Mouse (Mus musculus): ENCODE measurements around the gene Slc25a26. TPM values are rescaled to one million over a fixed set of nuclear protein-coding genes. Genes with fewer than 3 reads are reported as not detected.
A peak's percentile ranks its signal among the peaks of the same experiment; 100 is the strongest.

Slc25a26 gene
- polyA plus RNA-seq, 1 experiment from 2014 or later: 12.5 TPM

DNA sequence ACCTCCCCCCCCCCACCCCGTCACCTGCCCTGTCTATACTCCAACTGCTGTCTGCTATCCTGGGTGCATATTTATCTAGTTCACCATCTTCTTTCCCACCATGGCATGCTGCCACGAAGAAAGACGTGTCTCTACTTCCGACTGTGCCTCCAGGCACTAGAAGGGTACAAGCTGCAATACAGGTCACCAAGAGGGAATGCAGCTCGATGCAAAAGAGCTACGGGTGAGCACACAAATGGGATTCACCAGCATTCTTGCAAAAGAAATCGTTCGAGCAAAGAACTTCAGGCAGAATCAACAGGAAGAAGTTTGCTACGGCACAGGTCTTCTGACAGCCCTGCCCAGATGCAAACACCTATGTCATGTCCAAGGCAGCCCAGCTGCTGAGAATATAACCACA, 134.6 kb downstream of the Slc25a26 start:
- Histone ChIP-seq H3K9me3 (replicated peaks; ENCODE audit: low read length) (no peaks in the 10 kb centered on the region), H3K4me2 (ENCODE audit: low read length) (no peak overlapping the region), H3K4me3 (replicated peaks; ENCODE audit: low read depth, low read length) (no peak overlapping the region), H3K36me3 (ENCODE audit: insufficient read depth, low read length) (no peaks in the 10 kb centered on the region), H3K4me1 (replicated peaks; ENCODE audit: insufficient read depth, low read length) (peaks cover 4% of the 10 kb centered on the region; the same call in 1 of the 2 replicates), H3K27ac (no peak overlapping the region), H3K27me3 (ENCODE audit: insufficient read depth, low read length) (no peaks in the 10 kb centered on the region), H3K9ac (ENCODE audit: low read depth, low read length) (no peak overlapping the region)
- 52% methylated on average over 9 of the region's 9 CpGs for WGBS
- no peak for TF ChIP-seq CTCF (IDR thresholded peaks at IDR 0.05; ENCODE audit: low read depth)
- DNase-seq (ENCODE audit: low spot score) (no peak), ATAC-seq (replicated peaks; ENCODE audit: low FRiP score, low read depth) (no peak)

DNA sequence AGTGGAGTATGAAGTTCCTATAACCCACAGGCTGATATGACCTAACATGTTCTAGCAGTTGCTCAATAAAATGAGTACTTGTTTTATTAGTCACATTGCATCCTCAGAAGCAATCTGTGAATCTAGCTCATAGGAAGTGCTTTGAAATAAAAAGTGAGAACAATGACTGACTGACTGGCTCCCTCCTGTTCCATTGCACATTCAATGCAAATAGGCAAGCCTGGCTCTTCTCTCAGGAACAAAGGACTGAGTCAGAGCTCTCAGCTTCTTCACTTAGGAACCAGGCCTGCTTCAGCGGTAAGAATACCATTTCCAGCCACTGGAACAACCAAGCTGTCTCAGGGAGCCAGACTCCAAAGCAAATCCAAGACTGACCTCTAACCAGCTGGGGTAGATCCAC, 135.2 kb downstream of the Slc25a26 start:
- Histone ChIP-seq H3K9me3 (replicated peaks; ENCODE audit: low read length) (no peaks in the 10 kb centered on the region), H3K4me1 (replicated peaks; ENCODE audit: insufficient read depth, low read length) (peaks cover 6% of the 10 kb centered on the region), H3K27me3 (ENCODE audit: insufficient read depth, low read length) (no peaks in the 10 kb centered on the region), H3K9ac (ENCODE audit: low read depth, low read length) (no peak overlapping the region), H3K27ac (no peak overlapping the region), H3K4me3 (replicated peaks; ENCODE audit: low read depth, low read length) (no peak overlapping the region), H3K4me2 (ENCODE audit: low read length) (no peak overlapping the region), H3K36me3 (ENCODE audit: insufficient read depth, low read length) (no peaks in the 10 kb centered on the region)
- no peak for TF ChIP-seq CTCF (IDR thresholded peaks at IDR 0.05; ENCODE audit: low read depth)
- no peak for DNase-seq (ENCODE audit: low spot score)
- no peak for ATAC-seq (replicated peaks; ENCODE audit: low FRiP score, low read depth)
- 55% methylated on average over 1 of the region's 1 CpGs for WGBS

- Histone ChIP-seq H3K4me1 (replicated peaks; ENCODE audit: insufficient read depth, low read length) (peaks cover 8% of the 10 kb centered on the region), H3K4me3 (replicated peaks; ENCODE audit: low read depth, low read length) (no peak overlapping the region), H3K27ac (no peak overlapping the region), H3K9me3 (replicated peaks; ENCODE audit: low read length) (no peaks in the 10 kb centered on the region), H3K4me2 (ENCODE audit: low read length) (no peak overlapping the region), H3K36me3 (ENCODE audit: insufficient read depth, low read length) (no peaks in the 10 kb centered on the region), H3K9ac (ENCODE audit: low read depth, low read length) (no peak overlapping the region), H3K27me3 (ENCODE audit: insufficient read depth, low read length) (no peaks in the 10 kb centered on the region)
- 42% methylated on average over 5 of the region's 5 CpGs for WGBS
- no peak for DNase-seq (ENCODE audit: low spot score)
- no peak for TF ChIP-seq CTCF (IDR thresholded peaks at IDR 0.05; ENCODE audit: low read depth)
- no peak for ATAC-seq (replicated peaks; ENCODE audit: low FRiP score, low read depth)
Observed at GRCm38 (mm10) chr6:94637024-94637434, 136.9 kb downstream of the Slc25a26 start.

GRCm38 (mm10) chr6:94640297-94640696, 140.2 kb downstream of the Slc25a26 start:
- no peaks in the 10 kb centered on the region for H3K9me3 ChIP-seq (replicated peaks; ENCODE audit: low read length)
- no peak overlapping the region for H3K27ac ChIP-seq
- no peaks in the 10 kb centered on the region; the same call in 1 of the 2 replicates for H3K36me3 ChIP-seq (ENCODE audit: insufficient read depth, low read length)
- ATAC-seq (replicated peaks; ENCODE audit: low FRiP score, low read depth): peak; percentile 36; the same call in 1 of the 2 replicates
- no peak overlapping the region for H3K9ac ChIP-seq (ENCODE audit: low read depth, low read length)
- peaks cover 4% of the 10 kb centered on the region; the same call in 1 of the 2 replicates for H3K4me1 ChIP-seq (replicated peaks; ENCODE audit: insufficient read depth, low read length)
- 23% methylated on average over 7 of the region's 7 CpGs for WGBS
- no peak overlapping the region for H3K4me3 ChIP-seq (replicated peaks; ENCODE audit: low read depth, low read length)
- H3K4me2 ChIP-seq (ENCODE audit: low read length): no peak overlapping the region
- DNase-seq (ENCODE audit: low spot score): peak; percentile 61
- H3K27me3 ChIP-seq (ENCODE audit: insufficient read depth, low read length): no peaks in the 10 kb centered on the region
- TF ChIP-seq CTCF (IDR thresholded peaks at IDR 0.05; ENCODE audit: low read depth): no peak

DNA sequence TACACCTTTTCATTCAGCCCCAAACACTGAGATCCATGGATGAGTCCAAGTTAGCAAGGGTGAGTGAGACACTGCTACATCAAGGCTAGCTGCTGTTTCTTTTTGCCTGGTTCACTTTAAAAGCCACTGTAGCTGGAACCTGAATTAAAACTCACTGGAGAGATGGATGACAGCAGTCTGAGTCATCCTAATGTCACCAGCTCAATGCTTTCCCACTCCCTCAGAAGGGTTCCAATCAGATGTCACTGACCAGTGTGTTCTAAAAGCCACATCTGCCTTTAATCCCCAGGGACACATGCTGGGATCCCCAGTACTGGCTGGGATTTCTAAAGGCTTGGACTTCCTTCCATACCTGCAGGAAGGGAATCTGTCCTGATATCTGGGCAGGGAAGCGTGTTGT, 141.9 kb downstream of the Slc25a26 start:
- Histone ChIP-seq H3K4me2 (ENCODE audit: low read length) (no peak overlapping the region), H3K36me3 (ENCODE audit: insufficient read depth, low read length) (no peaks in the 10 kb centered on the region; the same call in 1 of the 2 replicates), H3K4me3 (replicated peaks; ENCODE audit: low read depth, low read length) (no peak overlapping the region), H3K9me3 (replicated peaks; ENCODE audit: low read length) (no peaks in the 10 kb centered on the region), H3K9ac (ENCODE audit: low read depth, low read length) (no peak overlapping the region), H3K27me3 (ENCODE audit: insufficient read depth, low read length) (no peaks in the 10 kb centered on the region), H3K27ac (no peak overlapping the region), H3K4me1 (replicated peaks; ENCODE audit: insufficient read depth, low read length) (peaks cover 8% of the 10 kb centered on the region; the same call in 1 of the 2 replicates)
- 100% methylated on average over 1 of the region's 1 CpGs for WGBS
- no peak for TF ChIP-seq CTCF (IDR thresholded peaks at IDR 0.05; ENCODE audit: low read depth)
- DNase-seq (ENCODE audit: low spot score) (no peak), ATAC-seq (replicated peaks; ENCODE audit: low FRiP score, low read depth) (no peak)

DNA sequence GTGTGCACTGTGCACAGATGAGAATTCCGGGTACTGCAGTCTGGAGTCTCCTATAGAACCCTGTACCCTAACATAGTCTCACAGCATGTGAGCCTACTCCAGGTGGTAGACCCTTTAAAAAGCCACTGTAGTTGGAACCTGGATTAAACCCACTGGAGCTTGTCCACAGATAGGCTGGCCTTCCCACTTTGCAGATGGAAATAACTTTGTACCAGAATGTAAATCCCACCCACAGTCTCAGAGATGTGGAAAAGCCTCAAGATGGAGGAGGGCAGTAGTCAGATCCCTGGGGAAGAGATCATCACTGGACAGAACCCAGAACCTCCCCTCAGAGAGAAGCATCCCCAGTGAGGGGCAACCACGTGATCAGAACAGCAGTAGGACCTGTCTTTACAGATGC, 143.9 kb downstream of the Slc25a26 start:
- WGBS: 92% methylated on average over 2 of the region's 2 CpGs

GRCm38 (mm10) chr6:94644641-94645040, 144.5 kb downstream of the Slc25a26 start:
- TF ChIP-seq CTCF (IDR thresholded peaks at IDR 0.05; ENCODE audit: low read depth): no peak
- ATAC-seq (replicated peaks; ENCODE audit: low FRiP score, low read depth) (no peak), DNase-seq (ENCODE audit: low spot score) (no peak)
- no peak overlapping the region for H3K27ac ChIP-seq
- 60% methylated on average over 3 of the region's 3 CpGs for WGBS
- no peaks in the 10 kb centered on the region for H3K27me3 ChIP-seq (ENCODE audit: insufficient read depth, low read length)
- H3K9ac ChIP-seq (ENCODE audit: low read depth, low read length): no peak overlapping the region
- H3K36me3 ChIP-seq (ENCODE audit: insufficient read depth, low read length): no peaks in the 10 kb centered on the region; the same call in 1 of the 2 replicates
- H3K4me1 ChIP-seq (replicated peaks; ENCODE audit: insufficient read depth, low read length): peaks cover 30% of the 10 kb centered on the region
- no peak overlapping the region for H3K4me3 ChIP-seq (replicated peaks; ENCODE audit: low read depth, low read length)
- no peak overlapping the region for H3K4me2 ChIP-seq (ENCODE audit: low read length)
- H3K9me3 ChIP-seq (replicated peaks; ENCODE audit: low read length): no peaks in the 10 kb centered on the region

More for the DNA sequence above, 143.9 kb downstream of the Slc25a26 start:
- H3K27me3 ChIP-seq (ENCODE audit: insufficient read depth, low read length): no peaks in the 10 kb centered on the region
- H3K9ac ChIP-seq (ENCODE audit: low read depth, low read length): no peak overlapping the region
- no peaks in the 10 kb centered on the region; the same call in 1 of the 2 replicates for H3K36me3 ChIP-seq (ENCODE audit: insufficient read depth, low read length)
- H3K27ac ChIP-seq: no peak overlapping the region
- TF ChIP-seq CTCF (IDR thresholded peaks at IDR 0.05; ENCODE audit: low read depth): no peak
- DNase-seq (ENCODE audit: low spot score): no peak
- no peak for ATAC-seq (replicated peaks; ENCODE audit: low FRiP score, low read depth)
- H3K4me1 ChIP-seq (replicated peaks; ENCODE audit: insufficient read depth, low read length): peaks cover 25% of the 10 kb centered on the region
- H3K4me2 ChIP-seq (ENCODE audit: low read length): no peak overlapping the region
- no peak overlapping the region for H3K4me3 ChIP-seq (replicated peaks; ENCODE audit: low read depth, low read length)
- H3K9me3 ChIP-seq (replicated peaks; ENCODE audit: low read length): no peaks in the 10 kb centered on the region
